9 mouse cellular contexts compared by ENCODE assay signal in the genomic region with DNA sequence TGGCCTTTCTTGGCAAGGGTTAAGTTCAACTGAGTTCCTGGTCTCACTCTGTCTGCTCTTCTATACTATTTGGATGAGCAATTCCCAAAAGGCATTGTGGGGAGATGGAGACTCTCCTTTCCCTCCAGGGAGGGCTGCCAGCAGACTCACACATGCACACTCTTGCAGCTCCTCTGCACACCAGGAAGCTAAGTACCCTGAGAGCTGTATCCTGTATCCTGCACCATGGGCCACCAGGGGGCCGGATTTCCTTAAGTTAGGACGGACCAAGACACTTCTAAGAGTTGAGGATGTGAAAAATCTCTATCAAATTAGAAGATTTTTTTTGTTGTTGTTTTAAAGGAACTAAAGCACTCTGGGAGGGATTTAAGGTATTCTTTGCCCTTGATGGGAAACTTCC.
DNase-seq lines count a peak whose midpoint lies in the region; ATAC-seq and TF ChIP-seq lines count a peak whose summit lies in the region.
"Had no signal": no experiment of that assay in that cellular context is flagged by ENCODE, and none has a peak within 500 bp of the region (broad histone marks: within the 10 kb centered on the region; RNA-seq: fewer than 3 reads in every experiment).

No protein-coding gene starts in this region.

- H3K27me3 ChIP-seq in heart, embryonic 11.5 days (ENCODE audit: control insufficient read depth, insufficient read depth, low read length) = no peaks in the 10 kb centered on the region
- H3K27me3 ChIP-seq in kidney, embryonic 16.5 days (ENCODE audit: insufficient read depth, low read length) = no peaks in the 10 kb centered on the region

- H3K4me1 ChIP-seq in heart, embryonic 11.5 days (ENCODE audit: control insufficient read depth, insufficient read depth, low read length) = peaks cover 6% of the 10 kb centered on the region; the same call in 1 of the 2 replicates
- peaks cover 21% of the 10 kb centered on the region for H3K4me1 ChIP-seq in embryonic fibroblast, embryonic 13.5 days (ENCODE audit: control insufficient read depth, insufficient read depth, low read length)
- H3K4me1 ChIP-seq in kidney, embryonic 16.5 days (ENCODE audit: insufficient read depth, low read length) = peaks cover 44% of the 10 kb centered on the region

- H3K36me3 ChIP-seq in heart, embryonic 11.5 days (ENCODE audit: control insufficient read depth, insufficient read depth, low read length) = no peaks in the 10 kb centered on the region
- H3K36me3 ChIP-seq in kidney, embryonic 16.5 days (ENCODE audit: insufficient read depth, low read length) = no peaks in the 10 kb centered on the region

- no peak overlapping the region for H3K27ac ChIP-seq in heart, embryonic 11.5 days (ENCODE audit: low read depth, low read length)
- H3K27ac ChIP-seq in embryonic fibroblast, embryonic 13.5 days (ENCODE audit: insufficient read depth, low read length) = peak overlapping the region; percentile 63
- peak overlapping the region; percentile 4 for H3K27ac ChIP-seq in kidney, embryonic 16.5 days (ENCODE audit: low read length)

- 39% methylated on average over 2 of the region's 2 CpGs for WGBS in heart, embryonic 11.5 days (ENCODE audit: insufficient replicate concordance)
- WGBS in kidney, embryonic 16.5 days = 46% methylated on average over 2 of the region's 2 CpGs

- TF ChIP-seq POLR2A in embryonic fibroblast, embryonic 13.5 days (IDR thresholded peaks at IDR 0.05; ENCODE audit: low read depth, low read length) = no peak

- H3K9me3 ChIP-seq in heart, embryonic 11.5 days (replicated peaks; ENCODE audit: control insufficient read depth, low read length) = no peaks in the 10 kb centered on the region
- no peaks in the 10 kb centered on the region for H3K9me3 ChIP-seq in kidney, embryonic 16.5 days (ENCODE audit: low read length)

- H3K4me2 ChIP-seq in heart, embryonic 11.5 days = no peak overlapping the region
- no peak overlapping the region for H3K4me2 ChIP-seq in kidney, embryonic 16.5 days (replicated peaks; ENCODE audit: low read depth, low read length)

- H3K4me3 ChIP-seq in heart, embryonic 11.5 days (ENCODE audit: low read depth, low read length) = no peak overlapping the region
- no peak overlapping the region for H3K4me3 ChIP-seq in embryonic fibroblast, embryonic 13.5 days (ENCODE audit: insufficient read depth, low read length)
- H3K4me3 ChIP-seq in kidney, embryonic 16.5 days (ENCODE audit: low read length) = no peak overlapping the region

- no peak for ATAC-seq in heart, embryonic 11.5 days (replicated peaks; ENCODE audit: insufficient number of reproducible peaks, low FRiP score, low TSS enrichment)
- ATAC-seq in kidney, embryonic 16.5 days (ENCODE audit: low FRiP score, low TSS enrichment) = 0 out of 2 replicates have a peak, but pooled peaks have one; percentile 57

- no peak overlapping the region for H3K9ac ChIP-seq in heart, embryonic 11.5 days (ENCODE audit: low read depth, low read length)
- H3K9ac ChIP-seq in kidney, embryonic 16.5 days (replicated peaks; ENCODE audit: low read length) = no peak overlapping the region

- TF ChIP-seq CTCF in embryonic fibroblast, embryonic 13.5 days (IDR thresholded peaks at IDR 0.05; ENCODE audit: borderline replicate concordance, insufficient read depth, low read length) = no peak

- peak; percentile 30 to 52 for DNase-seq in heart, adult 18-20 months
- peak; percentile 15 for DNase-seq in MN1 (ENCODE audit: low spot score)
- no peak for DNase-seq in frontal cortex, postnatal 14 days (ENCODE audit: low spot score in 2 of 2)
- DNase-seq in spleen, postnatal 14 days (ENCODE audit: low spot score in 2 of 2) = no peak
- DNase-seq in ovary, postnatal 10 days (ENCODE audit: low spot score) = no peak
- DNase-seq: thymus, postnatal 25 days had no signal

Comparison
In these comparisons a context has a peak if more than half of its experiments do, and no peak if none do; other contexts are left out.
1. DNase-seq: peak in heart, adult 18-20 months (2 of 2) and MN1 (single experiment); none in frontal cortex, postnatal 14 days (0 of 2), spleen, postnatal 14 days (0 of 2) and ovary, postnatal 10 days (single experiment).